Mouse (Mus musculus) G1E (cell line): ENCODE results near the gene Dsp. TPM values are rescaled to one million over a fixed set of nuclear protein-coding genes. Genes with fewer than 3 reads are reported as not detected.
A peak's percentile ranks its signal among the peaks of the same experiment; 100 is the strongest.

Source experiments
- ATAC-seq: 2 replicates; pipeline ENCODE4 v1.8.0; 2016; ENCODE audit warnings: mild to moderate bottlenecking; ENCODE audit not compliant: insufficient number of reproducible peaks, poor library complexity, low FRiP score, severe bottlenecking; ENCODE audit errors: extremely low read depth
- DNase-seq: peaks from one replicate; pipeline ENCODE4 v3.0.0; 2012; ENCODE audit warnings: low spot score
- H3K27me3 ChIP-seq: 2 replicates; pipeline ENCODE4 v1.6.1; 2012; ENCODE audit warnings: mild to moderate bottlenecking, low read length, inconsistent platforms; ENCODE audit not compliant: insufficient read depth
- H3K36me3 ChIP-seq: replicated peaks from 2 replicates; pipeline ENCODE3; 2012; ENCODE audit warnings: mild to moderate bottlenecking, inconsistent platforms
- H3K4me1 ChIP-seq: 2 replicates; pipeline ENCODE4 v1.6.1; 2012; ENCODE audit warnings: low read depth, low read length, inconsistent platforms, mixed read lengths; ENCODE audit not compliant: insufficient read depth
- H3K4me3 ChIP-seq: 2 replicates; pipeline ENCODE4 v1.5.1; 2012; ENCODE audit warnings: low read depth, mild to moderate bottlenecking, inconsistent platforms, low read length, moderate library complexity, mixed read lengths
- H3K9me3 ChIP-seq: replicated peaks from 2 replicates; pipeline ENCODE4 v1.6.1; 2012; ENCODE audit warnings: inconsistent platforms
- CTCF ChIP-seq: IDR thresholded peaks from 2 replicates; pipeline ENCODE4 v1.5.1; 2012; ENCODE audit warnings: low read depth, low read length, inconsistent platforms, mixed read lengths
- GATA1 ChIP-seq: IDR thresholded peaks from 2 replicates; pipeline ENCODE4 v1.6.1; 2012; ENCODE audit warnings: borderline replicate concordance, low read length, inconsistent platforms, mixed read lengths
- GATA2 ChIP-seq: IDR thresholded peaks from 2 replicates; pipeline ENCODE4 v1.6.1; 2012; ENCODE audit warnings: low read depth, low read length, inconsistent platforms, borderline replicate concordance
- POLR2AphosphoS5 ChIP-seq: IDR thresholded peaks from 2 replicates; pipeline ENCODE4 v1.6.1; 2012; ENCODE audit warnings: low read depth, low read length, inconsistent platforms; ENCODE audit not compliant: insufficient replicate concordance
- TAL1 ChIP-seq: conservative IDR thresholded peaks from 2 replicates; pipeline ENCODE4 v1.6.1; 2012; ENCODE audit warnings: low read depth, low read length, inconsistent platforms, mixed read lengths
- polyA plus RNA-seq: library from polyadenylated mRNA; stranded (reverse); fragments of >175 nt; gene quantifications from 2 replicates; pipeline ENCODE4 v1.2.3, GENCODE M21; 2012
- total RNA-seq, 2 experiments: library from RNA; stranded (forward) in 1 of 2; stranded (reverse) in 1 of 2; fragments of 200-1000 nt in 1 of 2; fragments of >200 nt in 1 of 2; fragmentation: Nextera tagmentation in 1 of 2; gene quantifications; 2 replicates each; pipeline ENCODE4 v1.2.3; 2014 to 2017

Dsp gene
- total and polyA plus RNA-seq, 3 experiments = 0.05 TPM; not detected in 2

GRCm38 (mm10) chr13:38144962-38145713 lies 6.0 kb upstream of the Dsp start:
- Histone ChIP-seq H3K4me1 (peaks cover 23% of the 10 kb centered on the region), H3K27me3 (peaks cover 44% of the 10 kb centered on the region), H3K9me3 (no peaks in the 10 kb centered on the region), H3K36me3 (no peaks in the 10 kb centered on the region), H3K4me3 (no peak overlapping the region)
- DNase-seq (no peak), ATAC-seq (no peak)
- TF ChIP-seq CTCF = no peak
- no peak for TF ChIP-seq POLR2AphosphoS5
- TF ChIP-seq GATA2 = no peak
- no peak for TF ChIP-seq TAL1
- no peak for TF ChIP-seq GATA1

- Histone ChIP-seq H3K36me3 (no peaks in the 10 kb centered on the region), H3K4me1 (peaks cover 21% of the 10 kb centered on the region), H3K27me3 (peaks cover 46% of the 10 kb centered on the region), H3K9me3 (peaks cover 19% of the 10 kb centered on the region), H3K4me3 (no peak overlapping the region)
- TF ChIP-seq TAL1 = no peak
- TF ChIP-seq POLR2AphosphoS5 = no peak
- no peak for TF ChIP-seq GATA2
- TF ChIP-seq CTCF = no peak
- TF ChIP-seq GATA1 = no peak
- ATAC-seq = no peak
- DNase-seq = no peak
Observed at GRCm38 (mm10) chr13:38148348-38148747, 2.7 kb upstream of the Dsp start.

- no peak for DNase-seq
- Histone ChIP-seq H3K27me3 (peaks cover 38% of the 10 kb centered on the region), H3K4me1 (peaks cover 15% of the 10 kb centered on the region), H3K4me3 (no peak overlapping the region), H3K9me3 (peaks cover 19% of the 10 kb centered on the region), H3K36me3 (no peaks in the 10 kb centered on the region)
- TF ChIP-seq GATA1 (no peak), CTCF (no peak), GATA2 (no peak), POLR2AphosphoS5 (no peak), TAL1 (no peak)
- no peak for ATAC-seq
Observed at GRCm38 (mm10) chr13:38151671-38152428, 756 bp downstream of the Dsp start.

DNA sequence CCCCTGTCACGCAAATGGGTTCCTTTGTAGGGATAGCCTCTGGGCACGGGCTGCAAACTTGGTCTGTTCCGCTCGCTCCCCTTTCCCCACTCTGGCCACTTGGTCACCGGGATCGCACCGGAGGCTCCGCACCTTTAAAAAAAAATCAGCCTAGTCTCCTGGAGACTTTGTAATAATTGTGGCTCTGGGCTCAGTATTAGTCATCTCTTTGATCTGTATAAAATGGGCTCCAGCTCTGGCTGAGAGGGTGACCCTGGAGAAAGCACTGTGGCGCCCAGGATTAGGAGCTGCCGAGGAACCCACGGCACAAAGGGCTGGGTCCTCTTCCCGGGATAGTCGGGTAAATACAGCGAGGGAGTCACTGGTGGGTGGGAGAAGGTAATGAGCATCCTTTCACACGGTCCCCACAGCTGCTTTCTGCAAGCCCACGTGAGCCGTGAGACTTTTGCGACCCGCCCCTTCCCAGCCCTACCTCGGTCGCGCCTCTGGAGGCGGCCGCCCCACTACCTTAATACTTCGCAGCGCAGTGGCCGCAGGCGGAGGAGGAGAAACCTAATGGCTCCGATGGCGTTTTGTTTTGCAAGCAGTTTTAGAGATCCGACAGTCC lies 1.4 kb downstream of the Dsp start:
- Histone ChIP-seq H3K27me3 (peaks cover 39% of the 10 kb centered on the region), H3K9me3 (peaks cover 19% of the 10 kb centered on the region), H3K36me3 (no peaks in the 10 kb centered on the region), H3K4me3 (no peak overlapping the region; the same call in 1 of the 2 replicates), H3K4me1 (peaks cover 16% of the 10 kb centered on the region)
- no peak for TF ChIP-seq GATA1
- ATAC-seq (no peak), DNase-seq (no peak)

DNA sequence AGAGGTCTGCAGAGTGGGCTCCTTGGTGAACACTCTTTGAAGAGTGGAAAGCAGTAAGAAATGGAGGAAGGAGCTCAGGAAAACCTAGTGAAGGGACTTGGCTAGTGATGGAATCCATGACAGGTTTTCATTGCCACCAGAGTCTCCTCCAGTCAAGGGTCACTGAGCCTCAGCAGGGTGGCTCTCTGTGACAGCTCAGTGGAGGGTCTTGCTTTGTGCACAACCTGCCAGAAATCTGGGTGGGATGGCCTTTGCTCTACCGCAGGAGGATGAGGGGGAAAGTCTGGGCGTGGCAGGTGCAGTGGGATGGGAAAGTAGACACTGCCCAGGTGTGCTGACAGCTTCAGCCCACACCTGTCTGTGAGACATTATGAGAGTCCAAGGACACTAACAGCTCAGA lies 4.4 kb downstream of the Dsp start:
- peaks cover 25% of the 10 kb centered on the region for H3K4me1 ChIP-seq
- DNase-seq (no peak), ATAC-seq (no peak)
- no peak overlapping the region for H3K4me3 ChIP-seq
- peaks cover 38% of the 10 kb centered on the region for H3K27me3 ChIP-seq
- no peak for TF ChIP-seq GATA1
- TF ChIP-seq POLR2AphosphoS5 = no peak
- TF ChIP-seq TAL1 = no peak
- TF ChIP-seq GATA2 = no peak
- TF ChIP-seq CTCF = no peak
- H3K9me3 ChIP-seq = peaks cover 19% of the 10 kb centered on the region
- no peaks in the 10 kb centered on the region for H3K36me3 ChIP-seq

DNA sequence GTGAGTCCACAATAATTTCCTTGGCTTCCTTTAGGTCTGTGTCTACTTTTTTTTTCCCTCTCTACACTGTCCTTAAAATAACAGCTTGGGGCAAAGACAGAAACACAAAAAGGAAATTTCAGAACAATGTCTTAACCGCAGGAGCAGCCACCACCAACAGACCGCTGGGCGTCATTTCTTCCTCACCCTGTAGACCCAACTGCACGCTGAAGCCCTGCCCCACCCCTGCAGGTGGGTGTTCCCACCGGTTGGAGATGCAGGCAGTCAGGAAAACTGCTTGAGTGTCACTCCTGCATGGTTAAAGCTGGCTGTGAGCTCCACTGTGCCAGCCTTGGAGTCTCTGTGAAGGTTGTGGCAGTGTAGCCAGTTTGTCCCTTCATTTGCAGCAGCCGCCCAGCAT lies 6.5 kb downstream of the Dsp start:
- Histone ChIP-seq H3K9me3 (peaks cover 2% of the 10 kb centered on the region; the same call in 1 of the 2 replicates), H3K4me1 (peaks cover 22% of the 10 kb centered on the region), H3K4me3 (peak overlapping the region; percentile 33; the same call in 1 of the 2 replicates), H3K27me3 (peaks cover 19% of the 10 kb centered on the region), H3K36me3 (no peaks in the 10 kb centered on the region)
- DNase-seq = no peak
- TF ChIP-seq TAL1 (no peak), GATA1 (no peak), POLR2AphosphoS5 (no peak), CTCF (no peak), GATA2 (no peak)
- no peak for ATAC-seq
